Mouse (Mus musculus): ENCODE measurements around the gene Sdf2l1. TPM values are rescaled to one million over a fixed set of nuclear protein-coding genes. Genes with fewer than 3 reads are reported as not detected.
A peak's percentile ranks its signal among the peaks of the same experiment; 100 is the strongest.

The Sdf2l1 gene
- polyA plus RNA-seq, 1 experiment = 17.3 TPM

DNA sequence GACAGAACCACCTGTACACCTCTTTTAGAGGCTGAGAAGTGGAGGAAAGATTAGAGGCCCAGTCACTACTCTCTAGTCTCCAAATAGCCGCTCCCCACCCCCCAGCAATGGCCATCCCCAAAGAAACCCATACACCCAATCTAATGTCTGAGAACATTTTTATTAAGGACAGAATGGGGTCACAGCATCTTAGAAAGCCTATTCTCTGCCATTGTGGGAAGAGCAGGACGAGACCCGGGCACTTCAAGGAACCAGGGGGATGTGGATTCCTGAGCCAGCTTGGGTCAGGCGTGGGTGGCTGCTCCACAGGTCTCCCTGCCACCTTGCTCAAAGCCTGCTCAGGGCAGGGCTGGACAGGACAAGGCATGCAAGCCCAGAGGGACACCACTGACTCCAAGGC lies 19.7 kb upstream of the Sdf2l1 start:
- H3K4me3 ChIP-seq = no peak overlapping the region
- no peaks in the 10 kb centered on the region for H3K79me2 ChIP-seq (ENCODE audit: control insufficient read depth, insufficient read depth)
- TF ChIP-seq MAX (IDR thresholded peaks at IDR 0.05; ENCODE audit: low read depth) (no peak), POLR2AphosphoS2 (IDR thresholded peaks at IDR 0.05; ENCODE audit: insufficient read length, low read depth) (peak; percentile 18)
- H3K36me3 ChIP-seq (ENCODE audit: control insufficient read depth, insufficient read depth) = peaks cover 13% of the 10 kb centered on the region
- no peak overlapping the region for H3ac ChIP-seq (ENCODE audit: control insufficient read depth, insufficient read length)
- H3K4me2 ChIP-seq (ENCODE audit: low read depth) = no peak overlapping the region
- no peaks in the 10 kb centered on the region for H3K27me3 ChIP-seq (ENCODE audit: control insufficient read depth, insufficient read depth, insufficient read length)

DNA sequence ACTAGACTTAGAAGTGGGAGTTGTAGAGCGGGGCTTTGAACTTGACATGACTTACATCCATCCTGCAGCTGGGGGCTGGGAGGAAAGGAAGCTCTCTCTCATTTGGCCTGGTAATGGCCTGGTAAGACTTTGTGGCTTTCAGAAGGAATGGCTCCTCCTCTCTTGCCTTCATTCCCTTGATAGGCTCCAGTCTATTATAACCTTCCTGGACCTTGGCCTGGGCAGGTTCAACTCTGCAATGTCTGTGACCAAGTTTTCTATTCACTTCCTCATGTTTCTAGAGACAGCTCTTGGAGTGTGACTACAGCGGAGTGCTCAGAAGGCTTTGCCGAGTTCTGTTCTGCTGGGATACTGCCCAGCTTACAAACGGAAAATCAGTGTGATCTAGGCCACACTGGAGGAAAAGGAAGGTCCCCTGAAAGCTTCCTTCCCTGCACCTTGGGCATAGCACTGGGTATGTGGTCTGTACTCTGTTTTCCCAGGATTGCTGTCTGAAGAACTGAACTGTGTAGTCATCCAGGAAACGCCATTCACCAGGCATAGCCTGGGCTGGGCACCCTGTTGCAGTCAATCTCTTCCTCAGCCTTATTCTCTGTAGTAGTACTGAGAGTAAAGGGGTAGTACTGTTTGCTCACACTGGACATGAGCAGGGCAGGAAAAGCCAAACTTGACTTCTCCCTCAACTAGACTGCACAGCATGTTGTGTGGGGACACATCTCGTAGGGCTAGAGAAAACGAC lies 18.5 kb upstream of the Sdf2l1 start:
- no peaks in the 10 kb centered on the region for H3K79me2 ChIP-seq (ENCODE audit: control insufficient read depth, insufficient read depth)
- H3K4me2 ChIP-seq (ENCODE audit: low read depth) = no peak overlapping the region
- no peaks in the 10 kb centered on the region for H3K27me3 ChIP-seq (ENCODE audit: control insufficient read depth, insufficient read depth, insufficient read length)
- H3K4me3 ChIP-seq = no peak overlapping the region
- no peak overlapping the region for H3ac ChIP-seq (ENCODE audit: control insufficient read depth, insufficient read length)
- H3K36me3 ChIP-seq (ENCODE audit: control insufficient read depth, insufficient read depth) = peaks cover 13% of the 10 kb centered on the region
- TF ChIP-seq MYOG (IDR thresholded peaks at IDR 0.05; ENCODE audit: control insufficient read depth in 1 of 3, insufficient read depth in 1 of 3, insufficient read length in 2 of 3, low read depth in 2 of 3) = no peak
- no peak for TF ChIP-seq CEBPB (IDR thresholded peaks at IDR 0.05; ENCODE audit: insufficient read depth, poor library complexity, severe bottlenecking)
- TF ChIP-seq POLR2AphosphoS2 (IDR thresholded peaks at IDR 0.05; ENCODE audit: insufficient read length, low read depth) = no peak
- no peak for TF ChIP-seq TCF12 (IDR thresholded peaks at IDR 0.05; ENCODE audit: insufficient read depth, poor library complexity, severe bottlenecking)
- no peak for TF ChIP-seq USF1 (IDR thresholded peaks at IDR 0.05; ENCODE audit: low read depth)
- no peak for TF ChIP-seq SRF (IDR thresholded peaks at IDR 0.05; ENCODE audit: control insufficient read depth, insufficient read length, low read depth)
- no peak for TF ChIP-seq POLR2A (IDR thresholded peaks at IDR 0.05; ENCODE audit: insufficient read length, low read depth)
- no peak for TF ChIP-seq MAX (IDR thresholded peaks at IDR 0.05; ENCODE audit: low read depth)
- TF ChIP-seq E2F4 (IDR thresholded peaks at IDR 0.05; ENCODE audit: insufficient read depth) = no peak
- TF ChIP-seq TCF3 (IDR thresholded peaks at IDR 0.05; ENCODE audit: insufficient read length, low read depth) = no peak
- no peak for TF ChIP-seq MYOD1 (IDR thresholded peaks at IDR 0.05; ENCODE audit: control insufficient read depth in 1 of 3, insufficient read length in 2 of 3, low read depth in 2 of 3)
- TF ChIP-seq REST (IDR thresholded peaks at IDR 0.05; ENCODE audit: insufficient read depth, insufficient read length) = no peak

DNA sequence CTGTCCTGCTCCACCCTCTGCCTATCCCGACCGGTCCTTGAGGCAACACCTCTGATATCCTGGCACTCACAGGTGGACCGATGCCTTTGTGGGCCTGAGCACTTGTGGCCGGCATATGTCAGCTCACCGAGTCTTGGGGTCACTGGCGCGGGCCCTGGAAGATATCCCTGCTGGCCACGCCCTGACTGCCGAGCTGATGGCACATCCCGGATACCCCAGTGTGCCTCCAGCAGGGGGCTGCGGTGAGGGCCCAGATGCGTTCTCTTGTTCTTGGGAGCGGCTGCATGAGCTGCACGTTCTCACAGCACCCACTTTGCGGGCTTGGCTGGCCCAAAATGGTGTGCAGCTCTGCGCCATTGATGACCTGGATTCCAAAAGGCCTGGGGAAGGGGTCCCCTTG lies 15.9 kb upstream of the Sdf2l1 start:
- peaks cover 13% of the 10 kb centered on the region for H3K36me3 ChIP-seq (ENCODE audit: control insufficient read depth, insufficient read depth)
- no peaks in the 10 kb centered on the region for H3K27me3 ChIP-seq (ENCODE audit: control insufficient read depth, insufficient read depth, insufficient read length)
- TF ChIP-seq MYOD1 (IDR thresholded peaks at IDR 0.05; ENCODE audit: control insufficient read depth in 1 of 3, insufficient read length in 2 of 3, low read depth in 2 of 3) (no peak), SRF (IDR thresholded peaks at IDR 0.05; ENCODE audit: control insufficient read depth, insufficient read length, low read depth) (no peak), MAX (IDR thresholded peaks at IDR 0.05; ENCODE audit: low read depth) (no peak), CEBPB (IDR thresholded peaks at IDR 0.05; ENCODE audit: insufficient read depth, poor library complexity, severe bottlenecking) (no peak), USF1 (IDR thresholded peaks at IDR 0.05; ENCODE audit: low read depth) (no peak), MYOG (IDR thresholded peaks at IDR 0.05; ENCODE audit: control insufficient read depth in 1 of 3, insufficient read depth in 1 of 3, insufficient read length in 2 of 3, low read depth in 2 of 3) (no peak)
- no peak overlapping the region for H3ac ChIP-seq (ENCODE audit: control insufficient read depth, insufficient read length)
- no peak overlapping the region for H3K4me2 ChIP-seq (ENCODE audit: low read depth)
- H3K4me3 ChIP-seq = peak overlapping the region; percentile 30
- H3K79me2 ChIP-seq (ENCODE audit: control insufficient read depth, insufficient read depth) = no peaks in the 10 kb centered on the region

DNA sequence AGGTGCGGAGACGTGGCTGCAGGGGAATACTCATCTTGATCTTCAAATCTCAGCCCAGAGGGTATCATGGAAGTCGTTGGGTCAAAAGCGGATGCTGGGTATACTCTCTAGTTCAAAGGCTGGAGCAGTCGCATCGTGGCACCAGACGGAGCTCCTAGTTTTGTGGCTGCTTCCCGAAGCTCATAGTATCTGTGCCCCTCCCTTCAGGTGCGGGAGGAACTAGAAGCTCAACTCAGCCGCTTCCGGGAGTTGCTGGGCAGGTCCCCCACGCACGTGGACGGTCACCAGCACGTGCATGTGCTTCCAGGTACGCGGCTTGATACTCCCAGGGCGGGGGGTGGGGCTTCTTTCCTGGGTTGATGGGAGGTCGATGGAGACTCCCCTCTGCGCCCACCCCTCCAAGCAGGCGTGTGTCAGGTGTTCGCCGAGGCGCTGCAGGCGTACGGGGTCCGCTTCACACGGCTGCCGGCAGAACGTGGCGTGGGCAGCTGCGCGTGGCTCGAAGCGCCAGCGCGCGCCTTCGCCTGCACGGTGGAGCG lies 15.3 kb upstream of the Sdf2l1 start:
- peak overlapping the region; percentile 30 for H3K4me3 ChIP-seq
- peak overlapping the region; percentile 92 for H3K4me2 ChIP-seq (ENCODE audit: low read depth)
- no peaks in the 10 kb centered on the region for H3K79me2 ChIP-seq (ENCODE audit: control insufficient read depth, insufficient read depth)
- peaks cover 7% of the 10 kb centered on the region for H3K36me3 ChIP-seq (ENCODE audit: control insufficient read depth, insufficient read depth)
- no peak overlapping the region for H3ac ChIP-seq (ENCODE audit: control insufficient read depth, insufficient read length)
- TF ChIP-seq USF1 (IDR thresholded peaks at IDR 0.05; ENCODE audit: low read depth) = no peak
- peak; percentile 27 for TF ChIP-seq POLR2AphosphoS2 (IDR thresholded peaks at IDR 0.05; ENCODE audit: insufficient read length, low read depth)
- no peaks in the 10 kb centered on the region for H3K27me3 ChIP-seq (ENCODE audit: control insufficient read depth, insufficient read depth, insufficient read length)

DNA sequence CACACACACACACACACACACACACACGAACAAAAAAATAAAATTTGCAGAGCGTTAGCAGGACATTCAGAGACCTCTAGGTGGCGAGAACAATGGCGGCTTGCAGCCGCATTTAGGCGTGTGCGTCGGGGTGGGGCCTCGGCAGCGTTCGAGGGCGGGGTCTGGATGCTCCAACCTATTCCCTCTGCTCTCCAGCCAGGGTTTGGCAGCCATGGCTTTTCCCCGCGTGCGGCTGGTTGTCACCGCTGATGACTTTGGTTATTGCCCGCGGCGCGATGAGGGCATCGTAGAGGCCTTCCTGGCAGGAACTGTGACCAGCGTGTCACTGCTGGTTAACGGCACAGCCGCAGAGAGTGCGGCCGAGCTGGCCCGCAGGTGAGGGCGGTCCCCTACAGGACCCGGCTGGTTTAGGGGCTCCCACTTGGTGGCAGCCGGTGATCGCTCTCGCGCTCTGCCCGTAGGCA lies 14.6 kb upstream of the Sdf2l1 start, which contains the start of gene Ccdc116:
Gene Ccdc116 (minus strand): TSS at position 458 of the 464 bp plus-strand sequence.
- H3K27me3 ChIP-seq (ENCODE audit: control insufficient read depth, insufficient read depth, insufficient read length) = no peaks in the 10 kb centered on the region
- H3K36me3 ChIP-seq (ENCODE audit: control insufficient read depth, insufficient read depth) = peaks cover 4% of the 10 kb centered on the region
- H3K4me3 ChIP-seq = peak within 1 kb of the TSS; percentile 30
- peak within 1 kb of the TSS; percentile 92 for H3K4me2 ChIP-seq (ENCODE audit: low read depth)
- no peaks in the 10 kb centered on the region for H3K79me2 ChIP-seq (ENCODE audit: control insufficient read depth, insufficient read depth)
- peak within 1 kb of the TSS; percentile 5 for H3ac ChIP-seq (ENCODE audit: control insufficient read depth, insufficient read length)
- TF ChIP-seq POLR2AphosphoS2 (IDR thresholded peaks at IDR 0.05; ENCODE audit: insufficient read length, low read depth) (peak; percentile 60), REST (IDR thresholded peaks at IDR 0.05; ENCODE audit: insufficient read depth, insufficient read length) (no peak), MYOG (IDR thresholded peaks at IDR 0.05; ENCODE audit: control insufficient read depth in 1 of 3, insufficient read depth in 1 of 3, insufficient read length in 2 of 3, low read depth in 2 of 3) (peak in 1 of 3 experiments; percentile 14), POLR2A (IDR thresholded peaks at IDR 0.05; ENCODE audit: insufficient read length, low read depth) (peak; percentile 53), USF1 (IDR thresholded peaks at IDR 0.05; ENCODE audit: low read depth) (no peak), E2F4 (IDR thresholded peaks at IDR 0.05; ENCODE audit: insufficient read depth) (no peak)
